Mouse (Mus musculus) CD4-positive helper T cell, adult 2 months (primary cell): ENCODE data around the gene Gm13941.

Experiments
- DNase-seq: peaks from one replicate; pipeline ENCODE4 v3.0.0-alpha.2; 2012; ENCODE audit warnings: low read depth, missing footprints, low spot score

Gm13941 gene

GRCm38 (mm10) chr2:111105882-111106281 is at the start of gene Gm13941:
Gene Gm13941, minus strand, starts transcription at chr2:111105982.
- DNase-seq: no peak

- no peak for DNase-seq
Observed at GRCm38 (mm10) chr2:111152836-111153235, 47.1 kb upstream of the Gm13941 start, which contains the start of gene Gm15130. Gene Gm15130, minus strand, starts transcription at chr2:111152936.

- no peak for DNase-seq
Observed at GRCm38 (mm10) chr2:111135739-111136138, 30.0 kb upstream of the Gm13941 start.

GRCm38 (mm10) chr2:111058586-111059261 is 47.1 kb downstream of the Gm13941 start:
- peak; percentile 2 for DNase-seq
